Comparison of ENCODE assay signal across 16 mouse cellular contexts in genomic region chr9:71829137-71829536, GRCm38 (mm10).
"Had no signal": no experiment of that assay in that cellular context is flagged by ENCODE, and none has a peak within 500 bp of the region (broad histone marks: within the 10 kb centered on the region; RNA-seq: fewer than 3 reads in every experiment).

No protein-coding gene starts in this region.

- H3K4me3 ChIP-seq: lung, embryonic 15.5 days; megakaryocyte, embryonic 14.5 days; midbrain, embryonic 13.5 days; midbrain, embryonic 15.5 days; neural tube, embryonic 12.5 days; stomach, embryonic 15.5 days had no signal

- H3K4me1 ChIP-seq: midbrain, embryonic 15.5 days; neural tube, embryonic 12.5 days; stomach, embryonic 15.5 days had no signal

- H3K36me3 ChIP-seq: lung, embryonic 15.5 days; midbrain, embryonic 13.5 days; midbrain, embryonic 15.5 days; neural tube, embryonic 12.5 days; stomach, embryonic 15.5 days had no signal

- H3K27ac ChIP-seq: lung, embryonic 15.5 days; macrophage; midbrain, embryonic 13.5 days; midbrain, embryonic 15.5 days; neural tube, embryonic 12.5 days; stomach, embryonic 15.5 days had no signal

- ATAC-seq: lung, postnatal 0 days; midbrain, embryonic 13.5 days; midbrain, embryonic 15.5 days had no signal

- H3K27me3 ChIP-seq: lung, embryonic 15.5 days; midbrain, embryonic 13.5 days; midbrain, embryonic 15.5 days; neural tube, embryonic 12.5 days; stomach, embryonic 15.5 days had no signal

- H3K4me2 ChIP-seq: lung, embryonic 15.5 days; midbrain, embryonic 11.5 days; midbrain, embryonic 13.5 days; midbrain, embryonic 15.5 days; neural tube, embryonic 12.5 days; stomach, embryonic 15.5 days had no signal

- H3K9ac ChIP-seq: lung, embryonic 15.5 days; midbrain, embryonic 13.5 days; midbrain, embryonic 15.5 days; neural tube, embryonic 12.5 days; stomach, embryonic 15.5 days had no signal

- DNase-seq: lung, adult 2 months; lung, postnatal 14 days; lung, postnatal 36 days; right cerebral cortex, postnatal 14 days; thymus, adult 18-20 months; thymus, postnatal 14 days; thymus, postnatal 36 days had no signal

- H3K9me3 ChIP-seq: lung, embryonic 15.5 days; midbrain, embryonic 13.5 days; midbrain, embryonic 15.5 days; neural tube, embryonic 12.5 days; stomach, embryonic 15.5 days had no signal
